Mouse (Mus musculus) embryonic fibroblast, embryonic 13.5 days (primary cell): ENCODE results near the gene Ep300. TPM values are rescaled to one million over a fixed set of nuclear protein-coding genes. Genes with fewer than 3 reads are reported as not detected.
"Not testable (repeated sequence)": the region's sequence is repeated elsewhere in the genome, so short reads cannot be mapped to it uniquely, and the experiment has no call there.

Experiments used
- H3K27ac ChIP-seq: 2 replicates; pipeline ENCODE4 v1.5.1; 2012; ENCODE audit warnings: low read length, control low read depth, inconsistent platforms; ENCODE audit not compliant: insufficient read depth
- H3K4me1 ChIP-seq: 2 replicates; pipeline ENCODE4 v1.6.1; 2011; ENCODE audit warnings: low read length; ENCODE audit not compliant: control insufficient read depth, insufficient read depth
- H3K4me3 ChIP-seq: 2 replicates; pipeline ENCODE4 v1.5.1; 2011; ENCODE audit warnings: mild to moderate bottlenecking, control low read depth, low read length; ENCODE audit not compliant: insufficient read depth
- CTCF ChIP-seq: IDR thresholded peaks from 2 replicates; pipeline ENCODE4 v1.5.1; 2011; ENCODE audit warnings: mild to moderate bottlenecking, control low read depth, low read length, moderate library complexity, borderline replicate concordance; ENCODE audit not compliant: insufficient read depth
- POLR2A ChIP-seq: IDR thresholded peaks from 2 replicates; pipeline ENCODE4 v1.6.1; 2011; ENCODE audit warnings: low read depth, mild to moderate bottlenecking, control low read depth, low read length, moderate library complexity
- polyA plus RNA-seq: library from polyadenylated mRNA; stranded (reverse); fragments of >200 nt; gene quantifications from 2 replicates; pipeline ENCODE4 v1.2.4, GENCODE M21; 2011; ENCODE audit warnings: low read depth; ENCODE audit not compliant: missing spikeins, insufficient read length

Gene Ep300
- polyA plus RNA-seq, 1 experiment = 67.2 TPM

DNA sequence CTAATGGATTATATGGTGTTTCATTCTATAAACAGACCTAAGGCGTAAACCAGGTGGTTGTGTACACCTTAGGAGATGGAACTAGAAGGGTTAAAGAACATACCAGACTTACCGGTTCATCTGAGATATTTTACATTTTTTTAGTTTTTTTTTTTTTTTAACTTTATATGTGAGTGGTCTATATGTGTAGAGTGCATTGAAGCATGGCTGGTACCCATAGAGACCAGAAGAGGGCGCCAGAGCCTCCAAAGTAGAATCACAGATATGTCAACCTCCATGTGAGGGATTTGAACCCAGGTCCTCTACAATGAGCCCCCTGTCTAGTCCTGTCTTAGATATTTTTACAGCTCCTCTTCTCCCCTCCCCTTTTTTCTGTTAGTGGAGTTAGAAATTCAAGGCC, 112.7 kb downstream of the Ep300 start:
- H3K27ac ChIP-seq = no peak overlapping the region
- TF ChIP-seq POLR2A = no peak
- no peak for TF ChIP-seq CTCF
- H3K4me3 ChIP-seq = no peak overlapping the region
- H3K4me1 ChIP-seq = no peaks in the 10 kb centered on the region

DNA sequence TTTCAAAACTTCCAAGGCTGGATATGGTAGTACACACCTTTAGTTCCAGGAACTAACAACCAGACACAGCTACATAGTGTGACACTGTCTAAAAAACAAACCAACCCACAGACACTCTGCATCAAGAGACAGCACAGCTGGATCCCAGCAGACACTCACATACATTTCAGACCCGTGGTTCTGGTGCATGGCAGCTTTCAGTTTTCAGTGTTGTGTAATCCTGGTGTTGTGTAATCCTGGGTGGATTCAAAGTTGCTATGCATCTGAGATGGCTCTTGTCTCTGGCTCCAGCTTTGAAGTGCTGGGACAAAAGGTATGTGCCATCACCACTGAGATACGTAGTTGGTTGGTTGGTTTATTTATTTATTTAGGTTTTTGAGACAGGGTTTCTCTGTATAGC, 113.4 kb downstream of the Ep300 start:
- Histone ChIP-seq H3K4me1 (no peaks in the 10 kb centered on the region), H3K4me3 (no peak overlapping the region), H3K27ac (no peak overlapping the region)
- no peak for TF ChIP-seq POLR2A
- no peak for TF ChIP-seq CTCF

DNA sequence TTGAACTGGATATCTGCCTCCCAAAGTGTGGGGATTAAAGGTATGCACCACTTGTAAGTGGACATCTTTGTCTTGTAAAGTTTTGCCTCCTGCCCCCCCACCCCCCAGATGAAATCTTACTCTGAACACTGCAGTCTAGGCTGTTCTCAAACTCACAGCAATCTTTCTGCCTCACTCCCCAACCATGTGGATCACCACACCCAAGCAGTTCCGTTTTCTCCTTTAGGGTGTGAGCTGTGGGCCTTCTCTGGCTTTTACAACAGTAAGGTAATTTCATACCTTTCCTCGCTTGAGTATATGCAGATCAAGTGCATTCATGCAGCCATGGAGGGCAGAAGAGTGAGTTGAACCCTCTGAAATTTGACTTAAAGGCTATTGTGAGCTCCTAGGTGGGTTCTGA, 115.0 kb downstream of the Ep300 start:
- Histone ChIP-seq H3K4me1 (no peaks in the 10 kb centered on the region), H3K4me3 (no peak overlapping the region), H3K27ac (no peak overlapping the region)
- TF ChIP-seq POLR2A (no peak), CTCF (no peak)

DNA sequence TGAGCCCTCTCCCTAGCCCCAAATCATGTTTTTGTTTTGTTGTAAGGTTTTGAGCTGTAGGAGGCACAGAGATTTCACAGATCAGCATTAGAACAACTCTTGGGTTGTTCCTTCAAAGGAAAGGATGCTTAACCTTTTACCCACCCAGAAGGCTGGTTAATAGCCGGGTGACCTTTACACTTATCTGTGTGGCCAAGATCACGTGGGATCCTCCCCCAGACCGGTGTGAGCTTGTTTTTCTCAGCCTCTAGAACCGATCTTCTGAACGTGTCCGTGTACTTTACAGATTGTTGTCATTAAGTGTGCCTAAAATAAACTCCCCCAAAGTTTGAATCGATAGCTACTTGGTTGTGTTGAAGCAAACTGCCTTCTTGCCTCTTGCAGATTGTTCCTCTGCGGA, 115.5 kb downstream of the Ep300 start:
- H3K27ac ChIP-seq = no peak overlapping the region
- TF ChIP-seq CTCF (no peak), POLR2A (no peak)
- no peak overlapping the region for H3K4me3 ChIP-seq
- no peaks in the 10 kb centered on the region for H3K4me1 ChIP-seq

DNA sequence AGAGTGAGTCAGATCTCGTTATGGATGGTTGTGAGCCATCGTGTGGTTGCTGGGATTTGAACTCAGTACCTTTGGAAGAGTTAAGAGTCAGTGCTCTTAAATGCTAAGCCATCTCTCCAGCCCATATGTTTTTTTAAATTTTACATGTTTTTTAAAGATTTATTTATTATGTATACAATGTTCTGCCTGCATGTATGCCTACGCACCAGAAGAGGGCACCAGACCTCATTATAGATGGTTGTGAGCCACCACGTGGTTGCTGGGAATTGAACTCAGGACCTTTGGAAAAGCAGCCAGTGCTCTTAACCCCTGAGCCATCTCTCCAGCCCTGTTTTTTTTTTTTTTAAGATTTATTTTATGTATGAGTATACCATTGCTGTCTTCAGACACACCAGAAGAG, 116.2 kb downstream of the Ep300 start:
- not testable (repeated sequence) for H3K27ac ChIP-seq, H3K4me3 ChIP-seq, H3K4me1 ChIP-seq

Other genes starting within 250 kb of the Ep300 start
- 89.1 and 93.1 TPM in 2 replicates for gene Slc25a17, start 224.5 kb upstream of the Ep300 start, polyA plus RNA-seq
- gene St13, start 185.3 kb upstream of the Ep300 start, polyA plus RNA-seq = 337 and 357 TPM in 2 replicates
- 12.4 and 21.8 TPM in 2 replicates for gene Xpnpep3, start 185.2 kb upstream of the Ep300 start, polyA plus RNA-seq
- not detected in 2 replicates for gene Dnajb7, start 177.1 kb upstream of the Ep300 start, polyA plus RNA-seq
- 129 and 132 TPM in 2 replicates for gene Rbx1, start 119.1 kb upstream of the Ep300 start, polyA plus RNA-seq
- 7.8 and 9.5 TPM in 2 replicates for gene L3mbtl2, start 78.5 kb downstream of the Ep300 start, polyA plus RNA-seq
- 1.1 and 2.3 TPM in 2 replicates for gene Chadl, start 111.9 kb downstream of the Ep300 start, polyA plus RNA-seq
- gene Zc3h7b, start 159.7 kb downstream of the Ep300 start, polyA plus RNA-seq = 41.2 and 50.6 TPM in 2 replicates
- gene Rangap1, start 160.2 kb downstream of the Ep300 start, polyA plus RNA-seq = 68.2 and 69.1 TPM in 2 replicates
- 37.4 and 43.1 TPM in 2 replicates for gene Tef, start 217.1 kb downstream of the Ep300 start, polyA plus RNA-seq